Mouse (Mus musculus) retina, adult 2 months (tissue): ENCODE data around the gene Il20.
A peak's percentile ranks its signal among the peaks of the same experiment; 100 is the strongest.

ENCODE experiments used
- DNase-seq: peaks from one replicate; pipeline ENCODE4 v3.0.0-alpha.2; 2012; ENCODE audit warnings: low read depth, low spot score

Gene Il20

GRCm38 (mm10) chr1:130911401-130912010 lies at the start of gene Il20:
Gene Il20 (minus strand): TSS chr1:130911451.
- DNase-seq, result no peak

- no peak for DNase-seq
Measured at GRCm38 (mm10) chr1:130946920-130947319, 35.7 kb upstream of the Il20 start.

GRCm38 (mm10) chr1:130941801-130942200 lies 30.6 kb upstream of the Il20 start:
- DNase-seq, result no peak

GRCm38 (mm10) chr1:130940065-130940687 lies 28.9 kb upstream of the Il20 start, which contains the start of gene Il19:
Gene Il19 (minus strand): TSS chr1:130940115.
- no peak for DNase-seq

GRCm38 (mm10) chr1:130938192-130938591 lies 26.9 kb upstream of the Il20 start:
- DNase-seq, result no peak

- no peak for DNase-seq
Measured at GRCm38 (mm10) chr1:130937170-130937569, 25.9 kb upstream of the Il20 start.

GRCm38 (mm10) chr1:130936351-130936750 lies 25.1 kb upstream of the Il20 start:
- DNase-seq, result no peak

- DNase-seq, result no peak
Measured at GRCm38 (mm10) chr1:130926484-130926883, 15.2 kb upstream of the Il20 start.

GRCm38 (mm10) chr1:130918323-130918980 lies 7.2 kb upstream of the Il20 start:
- no peak for DNase-seq

GRCm38 (mm10) chr1:130902505-130902904 lies 8.7 kb downstream of the Il20 start:
- no peak for DNase-seq

- DNase-seq, result no peak
Measured at GRCm38 (mm10) chr1:130894468-130894867, 16.8 kb downstream of the Il20 start.

GRCm38 (mm10) chr1:130893329-130894040 lies 17.8 kb downstream of the Il20 start:
- no peak for DNase-seq

- DNase-seq, result no peak
Measured at GRCm38 (mm10) chr1:130892446-130892845, 18.8 kb downstream of the Il20 start.

GRCm38 (mm10) chr1:130887354-130887753 lies 23.9 kb downstream of the Il20 start, which contains the start of gene Il24:
Gene Il24 (minus strand): TSS chr1:130887454.
- no peak for DNase-seq

- DNase-seq, result no peak
Measured at GRCm38 (mm10) chr1:130883146-130883545, 28.1 kb downstream of the Il20 start.

GRCm38 (mm10) chr1:130879927-130880326 lies 31.3 kb downstream of the Il20 start:
- DNase-seq, result no peak

GRCm38 (mm10) chr1:130877889-130878614 lies 33.2 kb downstream of the Il20 start:
- DNase-seq, result no peak

- DNase-seq, result peak; percentile 56
Measured at GRCm38 (mm10) chr1:130876931-130877509, 34.2 kb downstream of the Il20 start.

- no peak for DNase-seq
Measured at GRCm38 (mm10) chr1:130875910-130876309, 35.3 kb downstream of the Il20 start.

GRCm38 (mm10) chr1:130875139-130875538 lies 36.1 kb downstream of the Il20 start:
- no peak for DNase-seq

- DNase-seq, result no peak
Measured at GRCm38 (mm10) chr1:130872912-130873311, 38.3 kb downstream of the Il20 start.
